8 mouse cellular contexts compared by ENCODE assay signal in genomic region chr4:137930500-137931008, GRCm38 (mm10).
A peak's percentile ranks its signal among the peaks of the same experiment; 100 is the strongest.
DNase-seq lines count a peak whose midpoint lies in the region; ATAC-seq and TF ChIP-seq lines count a peak whose summit lies in the region.
"Had no signal": no experiment of that assay in that cellular context is flagged by ENCODE, and none has a peak within 500 bp of the region (broad histone marks: within the 10 kb centered on the region; RNA-seq: fewer than 3 reads in every experiment).

No protein-coding gene starts in this region.

- H3K27ac ChIP-seq in kidney, embryonic 16.5 days (ENCODE audit: low read length), result peak overlapping the region; percentile 85
- H3K27ac ChIP-seq in embryonic fibroblast, embryonic 13.5 days (ENCODE audit: insufficient read depth, low read length), result peak overlapping the region; percentile 86
- peak overlapping the region; percentile 90 for H3K27ac ChIP-seq in intestine, embryonic 14.5 days (ENCODE audit: low read depth)

- 0 out of 2 replicates have a peak, but pooled peaks have one; percentile 15 for TF ChIP-seq POLR2A in embryonic fibroblast, embryonic 13.5 days (IDR thresholded peaks at IDR 0.05; ENCODE audit: low read depth, low read length)
- no peak for TF ChIP-seq POLR2A in myocyte (IDR thresholded peaks at IDR 0.05; ENCODE audit: insufficient read length, low read depth)

- no peak for TF ChIP-seq CTCF in embryonic fibroblast, embryonic 13.5 days (IDR thresholded peaks at IDR 0.05; ENCODE audit: borderline replicate concordance, insufficient read depth, low read length)

- no peak overlapping the region for H3K4me3 ChIP-seq in kidney, embryonic 16.5 days (ENCODE audit: low read length)
- H3K4me3 ChIP-seq in embryonic fibroblast, embryonic 13.5 days (ENCODE audit: insufficient read depth, low read length), result no peak overlapping the region
- no peak overlapping the region for H3K4me3 ChIP-seq in intestine, embryonic 14.5 days (ENCODE audit: low read depth, low read length)
- H3K4me3 ChIP-seq in myocyte, result peak overlapping the region; percentile 5

- H3K27me3 ChIP-seq in kidney, embryonic 16.5 days (ENCODE audit: insufficient read depth, low read length), result no peaks in the 10 kb centered on the region
- no peaks in the 10 kb centered on the region for H3K27me3 ChIP-seq in intestine, embryonic 14.5 days (replicated peaks; ENCODE audit: control insufficient read depth, insufficient read depth, low read length)
- no peaks in the 10 kb centered on the region for H3K27me3 ChIP-seq in myocyte (ENCODE audit: control insufficient read depth, insufficient read depth, insufficient read length)
- H3K27me3 ChIP-seq: Patski had no signal

- H3K4me2 ChIP-seq in kidney, embryonic 16.5 days (replicated peaks; ENCODE audit: low read depth, low read length), result peak overlapping the region; percentile 26
- peak overlapping the region; percentile 22 for H3K4me2 ChIP-seq in intestine, embryonic 14.5 days (ENCODE audit: low read length)
- H3K4me2 ChIP-seq in myocyte (ENCODE audit: low read depth), result peak overlapping the region; percentile 74

- no peaks in the 10 kb centered on the region for H3K9me3 ChIP-seq in kidney, embryonic 16.5 days (ENCODE audit: low read length)
- no peaks in the 10 kb centered on the region for H3K9me3 ChIP-seq in intestine, embryonic 14.5 days (ENCODE audit: control insufficient read depth, low read length)

- H3ac ChIP-seq in myocyte (ENCODE audit: control insufficient read depth, insufficient read length), result no peak overlapping the region

- H3K9ac ChIP-seq in kidney, embryonic 16.5 days (replicated peaks; ENCODE audit: low read length), result no peak overlapping the region
- no peak overlapping the region for H3K9ac ChIP-seq in intestine, embryonic 14.5 days (ENCODE audit: low read length)

- WGBS in kidney, embryonic 16.5 days, result 10% methylated on average over 9 of the region's 9 CpGs
- WGBS in intestine, embryonic 14.5 days, result 11% methylated on average over 9 of the region's 9 CpGs

- no peaks in the 10 kb centered on the region for H3K79me2 ChIP-seq in myocyte (ENCODE audit: control insufficient read depth, insufficient read depth)

- H3K4me1 ChIP-seq in kidney, embryonic 16.5 days (ENCODE audit: insufficient read depth, low read length), result peaks cover 37% of the 10 kb centered on the region
- peaks cover 17% of the 10 kb centered on the region for H3K4me1 ChIP-seq in embryonic fibroblast, embryonic 13.5 days (ENCODE audit: control insufficient read depth, insufficient read depth, low read length)
- peaks cover 48% of the 10 kb centered on the region for H3K4me1 ChIP-seq in intestine, embryonic 14.5 days (replicated peaks; ENCODE audit: control insufficient read depth, insufficient read depth, low read length)

- ATAC-seq in kidney, embryonic 16.5 days (ENCODE audit: low FRiP score, low TSS enrichment), result peak; percentile 47
- peak; percentile 50 for ATAC-seq in intestine, embryonic 14.5 days (replicated peaks; ENCODE audit: low FRiP score, low TSS enrichment, low read depth)
- ATAC-seq: Patski had no signal

- no peak for DNase-seq in kidney, adult 9 months
- no peak for DNase-seq in intestine, embryonic 14.5 days (ENCODE audit: low spot score)
- DNase-seq in thymus, postnatal 0 days (ENCODE audit: low spot score), result no peak
- no peak for DNase-seq in right cerebral cortex, postnatal 10 days (ENCODE audit: low spot score in 2 of 2)

- peaks cover 15% of the 10 kb centered on the region for H3K36me3 ChIP-seq in kidney, embryonic 16.5 days (ENCODE audit: insufficient read depth, low read length)
- peaks cover 33% of the 10 kb centered on the region for H3K36me3 ChIP-seq in intestine, embryonic 14.5 days (ENCODE audit: control insufficient read depth, insufficient read depth, low read length)
- H3K36me3 ChIP-seq in myocyte (ENCODE audit: control insufficient read depth, insufficient read depth), result peaks cover 4% of the 10 kb centered on the region

TF ChIP-seq in myocyte, 11 proteins besides CTCF, POLR2A, EP300 and RAD21:
- TF ChIP-seq MYOG (IDR thresholded peaks at IDR 0.05; ENCODE audit: control insufficient read depth in 1 of 3, insufficient read depth in 1 of 3, insufficient read length in 2 of 3, low read depth in 2 of 3) (no peak), E2F4 (IDR thresholded peaks at IDR 0.05; ENCODE audit: insufficient read depth) (no peak), POLR2AphosphoS2 (IDR thresholded peaks at IDR 0.05; ENCODE audit: insufficient read length, low read depth) (no peak), USF1 (IDR thresholded peaks at IDR 0.05; ENCODE audit: low read depth) (no peak), TCF3 (IDR thresholded peaks at IDR 0.05; ENCODE audit: insufficient read length, low read depth) (no peak), MYOD1 (IDR thresholded peaks at IDR 0.05; ENCODE audit: control insufficient read depth in 1 of 3, insufficient read length in 2 of 3, low read depth in 2 of 3) (no peak), TCF12 (IDR thresholded peaks at IDR 0.05; ENCODE audit: insufficient read depth, poor library complexity, severe bottlenecking) (no peak), SRF (IDR thresholded peaks at IDR 0.05; ENCODE audit: control insufficient read depth, insufficient read length, low read depth) (no peak), REST (IDR thresholded peaks at IDR 0.05; ENCODE audit: insufficient read depth, insufficient read length) (no peak), CEBPB (IDR thresholded peaks at IDR 0.05; ENCODE audit: insufficient read depth, poor library complexity, severe bottlenecking) (no peak), MAX (IDR thresholded peaks at IDR 0.05; ENCODE audit: low read depth) (no peak)

Comparison
In these comparisons a context has a peak if more than half of its experiments do, and no peak if none do; other contexts are left out.
1. H3K4me2 ChIP-seq: peak in every context shown above with its lines; median percentile 74 in myocyte; 26 in kidney, embryonic 16.5 days; 22 in intestine, embryonic 14.5 days.